Mouse (Mus musculus): ENCODE results near the gene Mettl16.

Mettl16 gene

GRCm38 (mm10) chr11:74770595-74771207, at the start of gene Mettl16:
Gene Mettl16, plus strand, starts transcription at chr11:74770830.
- peak; percentile 94 for DNase-seq

GRCm38 (mm10) chr11:74721141-74721540, 49.5 kb upstream of the Mettl16 start:
- DNase-seq = peak; percentile 21

- DNase-seq = peak; percentile 52
Observed at GRCm38 (mm10) chr11:74721971-74722370, 48.7 kb upstream of the Mettl16 start.

- DNase-seq = peak; percentile 88
Observed at GRCm38 (mm10) chr11:74723357-74724234, 47.0 kb upstream of the Mettl16 start.

GRCm38 (mm10) chr11:74724235-74724791, 46.3 kb upstream of the Mettl16 start, which contains the start of gene Pafah1b1:
Gene Pafah1b1, minus strand, starts transcription at chr11:74724670.
- DNase-seq = peak; percentile 98

- DNase-seq = no peak
Observed at GRCm38 (mm10) chr11:74725181-74725580, 45.4 kb upstream of the Mettl16 start.

GRCm38 (mm10) chr11:74734917-74735316, 35.7 kb upstream of the Mettl16 start:
- no peak for DNase-seq

- no peak for DNase-seq
Observed at GRCm38 (mm10) chr11:74737861-74738260, 32.8 kb upstream of the Mettl16 start.

GRCm38 (mm10) chr11:74748022-74748421, 22.6 kb upstream of the Mettl16 start:
- no peak for DNase-seq

- no peak for DNase-seq
Observed at GRCm38 (mm10) chr11:74749241-74749640, 21.4 kb upstream of the Mettl16 start.

- DNase-seq = no peak
Observed at GRCm38 (mm10) chr11:74750662-74751351, 19.8 kb upstream of the Mettl16 start.

- DNase-seq = no peak
Observed at GRCm38 (mm10) chr11:74751352-74752066, 19.1 kb upstream of the Mettl16 start.

GRCm38 (mm10) chr11:74756631-74757030, 14.0 kb upstream of the Mettl16 start:
- DNase-seq = no peak

GRCm38 (mm10) chr11:74761011-74761705, 9.5 kb upstream of the Mettl16 start:
- DNase-seq = no peak

- no peak for DNase-seq
Observed at GRCm38 (mm10) chr11:74763960-74764625, 6.5 kb upstream of the Mettl16 start.

- DNase-seq = no peak
Observed at GRCm38 (mm10) chr11:74767469-74767868, 3.2 kb upstream of the Mettl16 start.

- peak; percentile 59 for DNase-seq
Observed at GRCm38 (mm10) chr11:74768045-74768444, 2.6 kb upstream of the Mettl16 start.

- no peak for DNase-seq
Observed at GRCm38 (mm10) chr11:74770037-74770436, 593 bp upstream of the Mettl16 start.

- peak; percentile 27 for DNase-seq
Observed at GRCm38 (mm10) chr11:74771234-74771633, 604 bp downstream of the Mettl16 start.

- no peak for DNase-seq
Observed at GRCm38 (mm10) chr11:74771650-74772049, 1.0 kb downstream of the Mettl16 start.

- DNase-seq = no peak
Observed at GRCm38 (mm10) chr11:74772386-74772785, 1.8 kb downstream of the Mettl16 start.

Measured in liver (tissue).